Mouse (Mus musculus): ENCODE measurements at regions not wholly inside any gene's neighbourhood (a gene's known extent, or its start where the extent isn't known, plus 50 kb on each side); places are given as distances from the start of the nearest gene placed in this dataset.

GRCm38 (mm10) chr14:100610017-100610760 is 325.7 kb upstream of the Klf12 start:
- no peak for DNase-seq (ENCODE audit: extremely low read depth, low read depth)

- no peak for DNase-seq (ENCODE audit: extremely low read depth, low read depth)
Observed at GRCm38 (mm10) chr14:100607109-100607508, 322.6 kb upstream of the Klf12 start.

- no peak for DNase-seq (ENCODE audit: extremely low read depth, low read depth)
Observed at GRCm38 (mm10) chr14:100600886-100601451, 316.5 kb upstream of the Klf12 start.

- no peak for DNase-seq (ENCODE audit: extremely low read depth, low read depth)
Observed at GRCm38 (mm10) chr14:100570026-100570425, 285.5 kb upstream of the Klf12 start.

- DNase-seq (ENCODE audit: extremely low read depth, low read depth): no peak
Observed at GRCm38 (mm10) chr14:100561884-100562283, 277.4 kb upstream of the Klf12 start.

GRCm38 (mm10) chr14:100558378-100558777 is 273.9 kb upstream of the Klf12 start:
- DNase-seq (ENCODE audit: extremely low read depth, low read depth): no peak

GRCm38 (mm10) chr14:100552466-100552865 is 268.0 kb upstream of the Klf12 start:
- no peak for DNase-seq (ENCODE audit: extremely low read depth, low read depth)

GRCm38 (mm10) chr14:100550266-100550665 is 265.8 kb upstream of the Klf12 start:
- DNase-seq (ENCODE audit: extremely low read depth, low read depth): no peak

- no peak for DNase-seq (ENCODE audit: extremely low read depth, low read depth)
Observed at GRCm38 (mm10) chr14:100530217-100530616, 245.7 kb upstream of the Klf12 start.

GRCm38 (mm10) chr14:100529758-100530157 is 245.3 kb upstream of the Klf12 start:
- DNase-seq (ENCODE audit: extremely low read depth, low read depth): no peak

GRCm38 (mm10) chr14:100509396-100509795 is 224.9 kb upstream of the Klf12 start:
- DNase-seq (ENCODE audit: extremely low read depth, low read depth): no peak

- DNase-seq (ENCODE audit: extremely low read depth, low read depth): no peak
Observed at GRCm38 (mm10) chr14:100508087-100508486, 223.6 kb upstream of the Klf12 start.

- DNase-seq (ENCODE audit: extremely low read depth, low read depth): no peak
Observed at GRCm38 (mm10) chr14:100507616-100508015, 223.1 kb upstream of the Klf12 start.

GRCm38 (mm10) chr14:100488837-100489236 is 204.4 kb upstream of the Klf12 start:
- no peak for DNase-seq (ENCODE audit: extremely low read depth, low read depth)

GRCm38 (mm10) chr14:100485489-100485888 is 201.0 kb upstream of the Klf12 start:
- no peak for DNase-seq (ENCODE audit: extremely low read depth, low read depth)

GRCm38 (mm10) chr14:100484101-100484500 is 199.6 kb upstream of the Klf12 start:
- no peak for DNase-seq (ENCODE audit: extremely low read depth, low read depth)

GRCm38 (mm10) chr14:100477595-100478380 is 193.3 kb upstream of the Klf12 start:
- DNase-seq (ENCODE audit: extremely low read depth, low read depth): no peak

GRCm38 (mm10) chr14:100468311-100468710 is 183.8 kb upstream of the Klf12 start:
- no peak for DNase-seq (ENCODE audit: extremely low read depth, low read depth)

- DNase-seq (ENCODE audit: extremely low read depth, low read depth): no peak
Observed at GRCm38 (mm10) chr14:100462321-100462720, 177.8 kb upstream of the Klf12 start.

GRCm38 (mm10) chr14:100461141-100462043 is 176.9 kb upstream of the Klf12 start:
- peak; percentile 2 for DNase-seq (ENCODE audit: extremely low read depth, low read depth)

- no peak for DNase-seq (ENCODE audit: extremely low read depth, low read depth)
Observed at GRCm38 (mm10) chr14:100459601-100460290, 175.3 kb upstream of the Klf12 start.

Data from MEL-GATA-1-ER (cell line).